Mouse (Mus musculus): ENCODE measurements around the gene Magi3.

The Magi3 gene

GRCm38 (mm10) chr3:104189823-104190222 lies 30.4 kb downstream of the Magi3 start:
- no peak for DNase-seq (ENCODE audit: low read depth, low spot score)

- DNase-seq (ENCODE audit: low read depth, low spot score), result no peak
Observed at GRCm38 (mm10) chr3:104189234-104189633, 30.9 kb downstream of the Magi3 start.

GRCm38 (mm10) chr3:104184270-104184669 lies 35.9 kb downstream of the Magi3 start:
- DNase-seq (ENCODE audit: low read depth, low spot score), result no peak

- no peak for DNase-seq (ENCODE audit: low read depth, low spot score)
Observed at GRCm38 (mm10) chr3:104183656-104184055, 36.5 kb downstream of the Magi3 start.

- no peak for DNase-seq (ENCODE audit: low read depth, low spot score)
Observed at GRCm38 (mm10) chr3:104182711-104183110, 37.5 kb downstream of the Magi3 start.

GRCm38 (mm10) chr3:104161347-104161746 lies 58.8 kb downstream of the Magi3 start:
- DNase-seq (ENCODE audit: low read depth, low spot score), result no peak

- no peak for DNase-seq (ENCODE audit: low read depth, low spot score)
Observed at GRCm38 (mm10) chr3:104160603-104161002, 59.6 kb downstream of the Magi3 start.

GRCm38 (mm10) chr3:104150146-104150545 lies 70.0 kb downstream of the Magi3 start:
- DNase-seq (ENCODE audit: low read depth, low spot score), result no peak

- no peak for DNase-seq (ENCODE audit: low read depth, low spot score)
Observed at GRCm38 (mm10) chr3:104142376-104142775, 77.8 kb downstream of the Magi3 start.

GRCm38 (mm10) chr3:104138953-104139450 lies 81.2 kb downstream of the Magi3 start:
- no peak for DNase-seq (ENCODE audit: low read depth, low spot score)

GRCm38 (mm10) chr3:104125628-104126027 lies 94.5 kb downstream of the Magi3 start:
- DNase-seq (ENCODE audit: low read depth, low spot score), result no peak

GRCm38 (mm10) chr3:104123846-104124245 lies 96.3 kb downstream of the Magi3 start:
- no peak for DNase-seq (ENCODE audit: low read depth, low spot score)

GRCm38 (mm10) chr3:104109478-104109877 lies 110.7 kb downstream of the Magi3 start:
- DNase-seq (ENCODE audit: low read depth, low spot score), result no peak

- peak; percentile 31 for DNase-seq (ENCODE audit: low read depth, low spot score)
Observed at GRCm38 (mm10) chr3:104104942-104105341, 115.2 kb downstream of the Magi3 start.

GRCm38 (mm10) chr3:104101721-104102120 lies 118.5 kb downstream of the Magi3 start:
- DNase-seq (ENCODE audit: low read depth, low spot score), result no peak

- DNase-seq (ENCODE audit: low read depth, low spot score), result no peak
Observed at GRCm38 (mm10) chr3:104101249-104101648, 118.9 kb downstream of the Magi3 start.

- DNase-seq (ENCODE audit: low read depth, low spot score), result no peak
Observed at GRCm38 (mm10) chr3:104095936-104096335, 124.2 kb downstream of the Magi3 start.

GRCm38 (mm10) chr3:104094646-104095045 lies 125.5 kb downstream of the Magi3 start:
- DNase-seq (ENCODE audit: low read depth, low spot score), result no peak

GRCm38 (mm10) chr3:104092759-104093158 lies 127.4 kb downstream of the Magi3 start:
- no peak for DNase-seq (ENCODE audit: low read depth, low spot score)

- no peak for DNase-seq (ENCODE audit: low read depth, low spot score)
Observed at GRCm38 (mm10) chr3:104082031-104082430, 138.1 kb downstream of the Magi3 start.

GRCm38 (mm10) chr3:104078725-104079124 lies 141.4 kb downstream of the Magi3 start:
- DNase-seq (ENCODE audit: low read depth, low spot score), result no peak

- DNase-seq (ENCODE audit: low read depth, low spot score), result no peak
Observed at GRCm38 (mm10) chr3:104069395-104069794, 150.8 kb downstream of the Magi3 start.

GRCm38 (mm10) chr3:104059001-104059622 lies 161.1 kb downstream of the Magi3 start:
- no peak for DNase-seq (ENCODE audit: low read depth, low spot score)

GRCm38 (mm10) chr3:104032747-104033146 lies 187.4 kb downstream of the Magi3 start:
- DNase-seq (ENCODE audit: low read depth, low spot score), result no peak

All from forelimb bud, embryonic 11.5 days (tissue).